Mouse (Mus musculus): ENCODE results near the gene Rpa1.

DNA sequence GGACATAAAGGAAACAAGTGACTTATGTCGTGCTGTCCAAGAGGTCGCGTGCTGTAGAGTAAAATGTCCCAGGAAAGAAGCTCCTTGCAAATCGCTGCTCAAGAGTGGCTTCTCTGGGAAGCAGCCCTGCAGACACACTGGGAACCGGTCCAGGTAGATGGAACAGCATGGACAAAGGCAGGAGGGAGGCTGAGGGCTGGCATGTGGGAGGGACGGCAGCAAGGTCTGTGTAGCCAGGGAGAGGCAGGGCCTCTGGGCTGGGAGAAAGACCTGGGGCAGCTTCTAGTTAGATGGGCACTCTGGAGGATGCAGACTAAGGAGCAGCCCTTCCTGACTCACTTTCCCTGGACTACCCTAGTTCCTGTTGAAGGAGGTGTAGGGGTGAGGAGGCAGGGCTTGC lies 88.7 kb downstream of the Rpa1 start:
- no peak for TF ChIP-seq POLR2A (IDR thresholded peaks at IDR 0.05; ENCODE audit: borderline replicate concordance, extremely low read depth, low read depth, low read length)
- no peak for TF ChIP-seq CTCF (IDR thresholded peaks at IDR 0.05; ENCODE audit: insufficient read depth, low read length)

All from lung, adult 2 months (tissue).